Mouse (Mus musculus) heart, embryonic 14.5 days (tissue): Measurements from ENCODE around the gene Sh2b2. TPM values are rescaled to one million over a fixed set of nuclear protein-coding genes. Genes with fewer than 3 reads are reported as not detected.

ENCODE experiments used
- ATAC-seq: fragments of 200-750 bp; cut with Nextera tagmentation; 2 replicates; pipeline ENCODE4 v1.8.0; 2017; ENCODE audit warnings: low read depth, moderate TSS enrichment; ENCODE audit not compliant: insufficient number of reproducible peaks, insufficient read depth, low FRiP score
- H3K27ac ChIP-seq, 2 experiments: fragments of 200-500 bp in 1 of 2; fragments of 300-500 bp in 1 of 2; sonication (generic) in 1 of 2; replicated peaks in 1 of 2; 2 replicates each; pipeline ENCODE4 v1.5.1; 2012 to 2014; ENCODE audit warnings: low read depth in 2 of 2, low read length in 2 of 2, control low read depth in 1 of 2, mild to moderate bottlenecking in 1 of 2, mixed read lengths in 1 of 2; ENCODE audit not compliant: control insufficient read depth in 1 of 2, insufficient read depth in 1 of 2
- H3K27me3 ChIP-seq: fragments of 300-500 bp; sonication (generic); 2 replicates; pipeline ENCODE4 v1.6.1; 2014; ENCODE audit warnings: mild to moderate bottlenecking, low read length, control low read depth; ENCODE audit not compliant: control insufficient read depth, insufficient read depth
- H3K36me3 ChIP-seq: fragments of 300-500 bp; sonication (generic); 2 replicates; pipeline ENCODE4 v1.6.1; 2014; ENCODE audit warnings: mild to moderate bottlenecking, control low read depth, low read length, mixed read lengths; ENCODE audit not compliant: control insufficient read depth, insufficient read depth
- H3K4me1 ChIP-seq, 2 experiments: fragments of 200-500 bp in 1 of 2; fragments of 300-500 bp in 1 of 2; sonication (generic) in 1 of 2; 2 replicates each; pipeline ENCODE4 v1.6.1; 2012 to 2014; ENCODE audit warnings: low read length in 2 of 2, control low read depth in 1 of 2, mixed read lengths in 1 of 2; ENCODE audit not compliant: control insufficient read depth in 2 of 2, insufficient read depth in 2 of 2
- H3K4me2 ChIP-seq: fragments of 300-500 bp; sonication (generic); 2 replicates; pipeline ENCODE4 v1.6.1; 2014; ENCODE audit warnings: mild to moderate bottlenecking, low read length
- H3K4me3 ChIP-seq, 2 experiments: fragments of 200-500 bp in 1 of 2; fragments of 300-500 bp in 1 of 2; sonication (generic) in 1 of 2; 2 replicates each; pipeline ENCODE4 v1.5.1; 2012 to 2014; ENCODE audit warnings: low read length in 2 of 2, mild to moderate bottlenecking in 2 of 2, control low read depth in 1 of 2, low read depth in 1 of 2, moderate library complexity in 1 of 2; ENCODE audit not compliant: control insufficient read depth in 1 of 2, insufficient read depth in 1 of 2
- H3K9ac ChIP-seq: fragments of 300-500 bp; sonication (generic); 2 replicates; pipeline ENCODE4 v1.6.1; 2014; ENCODE audit warnings: mild to moderate bottlenecking, low read length
- H3K9me3 ChIP-seq: fragments of 300-500 bp; sonication (generic); 2 replicates; pipeline ENCODE4 v1.6.1; 2016; ENCODE audit warnings: low read length, control low read depth; ENCODE audit not compliant: control insufficient read depth
- WGBS: fragments of 180-500 bp; shearing (Covaris S2); extraction: QIAGEN DNeasy Blood & Tissue Kit; methylation state at CpG from one replicate; pipeline ENCODE4 v1.1.7; 2014; 5-methylcytosine and 5-hydroxymethylcytosine counted together
- polyA plus RNA-seq: library from polyadenylated mRNA; unstranded; fragments of >200 nt; fragmentation: Nextera tagmentation; extraction: Ambion mirVana; gene quantifications from 2 replicates; pipeline ENCODE4 v1.2.1, GENCODE M21; 2014

Sh2b2 gene
- polyA plus RNA-seq, 1 experiment from 2014 or later = 0.95 TPM

DNA sequence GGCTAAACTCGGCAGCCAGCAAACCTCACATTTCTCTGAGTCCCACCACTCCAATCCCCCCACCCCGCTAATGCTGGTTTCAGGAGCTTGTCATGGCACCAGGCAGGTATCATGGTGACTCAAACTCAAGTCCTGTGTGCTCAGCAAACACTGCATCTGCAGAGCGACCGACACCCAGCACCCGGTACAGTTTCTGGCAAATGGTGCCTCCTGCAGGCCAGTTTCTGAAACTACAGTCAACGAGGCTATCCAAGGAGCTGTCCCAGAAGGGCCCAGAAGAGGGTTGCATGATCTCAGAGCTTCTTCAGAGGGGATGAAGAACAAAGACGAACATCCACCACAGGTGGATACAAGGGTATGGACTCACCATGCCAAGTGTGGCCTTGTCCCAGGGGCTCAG, 4.6 kb upstream of the Sh2b2 start:
- H3K36me3 ChIP-seq = peaks cover 18% of the 10 kb centered on the region
- no peak overlapping the region for H3K27ac ChIP-seq
- no peaks in the 10 kb centered on the region for H3K4me1 ChIP-seq
- WGBS = 47% methylated on average over 7 of the region's 7 CpGs
- H3K4me3 ChIP-seq = no peak overlapping the region
- no peaks in the 10 kb centered on the region for H3K9me3 ChIP-seq
- H3K4me2 ChIP-seq = no peak overlapping the region
- no peak overlapping the region for H3K9ac ChIP-seq
- no peaks in the 10 kb centered on the region for H3K27me3 ChIP-seq
- ATAC-seq = no peak

DNA sequence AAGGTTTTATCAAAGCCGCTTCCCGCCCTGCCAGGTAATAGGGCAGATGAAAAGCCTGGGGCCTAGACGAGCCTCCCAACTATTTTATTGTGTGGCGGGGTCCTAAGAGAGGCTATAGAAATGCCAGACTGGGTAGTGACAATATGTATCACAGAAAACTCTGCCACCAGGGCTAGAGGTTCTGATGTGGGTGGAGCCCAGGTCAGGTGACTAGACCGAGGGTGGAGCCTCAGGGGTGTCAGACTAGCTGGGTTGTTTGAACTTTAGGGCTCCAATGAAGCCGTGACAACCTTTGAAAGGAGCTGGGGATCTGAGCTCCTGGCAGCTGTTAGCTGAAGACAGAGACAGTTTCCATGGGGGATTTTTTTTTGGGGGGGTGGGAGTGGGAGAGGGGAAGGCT, 2.1 kb upstream of the Sh2b2 start:
- no peak overlapping the region for H3K27ac ChIP-seq
- WGBS = 66% methylated on average over 6 of the region's 6 CpGs
- no peak overlapping the region for H3K4me3 ChIP-seq
- H3K9ac ChIP-seq = no peak overlapping the region
- no peak for ATAC-seq
- peaks cover 7% of the 10 kb centered on the region; the same call in 1 of the 2 replicates for H3K36me3 ChIP-seq
- peaks cover 8% of the 10 kb centered on the region in 2 experiments; a peak in 3 of 4 replicates for H3K4me1 ChIP-seq
- no peak overlapping the region for H3K4me2 ChIP-seq
- H3K9me3 ChIP-seq = no peaks in the 10 kb centered on the region
- H3K27me3 ChIP-seq = 0 out of 2 replicates have a peak, but pooled peaks cover 7% of the 10 kb centered on the region

DNA sequence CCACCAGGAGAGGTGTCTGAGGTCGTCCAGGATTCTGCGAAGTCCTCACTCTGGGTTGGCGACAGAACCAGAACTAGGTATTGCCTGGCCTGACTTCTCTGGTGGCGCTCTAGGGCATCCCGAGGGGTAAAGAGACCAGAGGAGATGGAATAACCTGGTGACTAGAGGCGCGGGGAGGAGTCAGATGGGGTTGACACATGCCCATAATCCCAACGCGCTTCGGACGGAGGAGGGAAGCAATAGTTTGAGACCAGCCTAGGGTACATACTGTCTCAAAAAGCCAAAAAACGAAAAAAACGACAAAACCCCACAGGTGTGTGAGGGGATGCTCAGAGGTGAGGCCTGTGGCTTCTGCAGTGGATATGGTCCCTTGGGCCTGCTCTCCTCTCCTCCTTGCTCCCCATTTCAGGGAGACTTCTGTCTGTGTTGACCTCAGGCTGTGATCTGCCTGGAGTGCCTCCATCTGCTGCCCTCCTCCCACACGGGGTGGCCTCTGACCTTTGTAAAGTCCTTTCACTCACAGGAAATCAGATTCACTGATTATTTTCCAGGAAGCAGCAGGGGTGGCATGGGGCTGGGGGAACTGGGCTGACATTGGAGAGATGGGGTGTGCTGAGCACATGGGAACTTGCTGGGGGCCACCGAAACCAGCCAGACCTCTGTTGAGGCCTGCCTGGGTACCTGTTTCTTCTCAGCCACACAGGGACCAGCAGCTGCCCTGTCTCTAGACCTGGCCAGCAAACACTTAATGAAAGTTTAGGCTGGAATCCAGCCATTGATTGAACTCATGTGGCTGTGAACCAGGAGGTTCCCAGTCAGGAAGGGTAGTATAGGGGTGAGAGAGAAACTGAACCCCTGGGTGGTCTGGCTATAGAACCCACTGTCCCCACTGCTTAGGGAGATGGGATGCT, 560 bp downstream of the Sh2b2 start:
- Histone ChIP-seq H3K4me1 (peaks cover 8 to 9% of the 10 kb centered on the region in 2 experiments; a peak in 3 of 4 replicates), H3K27ac (0 out of 4 replicates have a peak overlapping the region, but pooled peaks of 1 of the 2 experiments have one; percentile 66), H3K27me3 (peaks cover 20% of the 10 kb centered on the region), H3K4me3 (peak overlapping the region; percentile 68 to 69; a peak in 3 of 4 replicates), H3K9ac (no peak overlapping the region; the same call in 1 of the 2 replicates), H3K9me3 (no peaks in the 10 kb centered on the region), H3K4me2 (peak overlapping the region; percentile 98), H3K36me3 (0 out of 2 replicates have a peak, but pooled peaks cover 3% of the 10 kb centered on the region)
- 19% methylated on average over 15 of the region's 15 CpGs for WGBS
- 0 out of 2 replicates have a peak, but pooled peaks have one; percentile 3 for ATAC-seq

DNA sequence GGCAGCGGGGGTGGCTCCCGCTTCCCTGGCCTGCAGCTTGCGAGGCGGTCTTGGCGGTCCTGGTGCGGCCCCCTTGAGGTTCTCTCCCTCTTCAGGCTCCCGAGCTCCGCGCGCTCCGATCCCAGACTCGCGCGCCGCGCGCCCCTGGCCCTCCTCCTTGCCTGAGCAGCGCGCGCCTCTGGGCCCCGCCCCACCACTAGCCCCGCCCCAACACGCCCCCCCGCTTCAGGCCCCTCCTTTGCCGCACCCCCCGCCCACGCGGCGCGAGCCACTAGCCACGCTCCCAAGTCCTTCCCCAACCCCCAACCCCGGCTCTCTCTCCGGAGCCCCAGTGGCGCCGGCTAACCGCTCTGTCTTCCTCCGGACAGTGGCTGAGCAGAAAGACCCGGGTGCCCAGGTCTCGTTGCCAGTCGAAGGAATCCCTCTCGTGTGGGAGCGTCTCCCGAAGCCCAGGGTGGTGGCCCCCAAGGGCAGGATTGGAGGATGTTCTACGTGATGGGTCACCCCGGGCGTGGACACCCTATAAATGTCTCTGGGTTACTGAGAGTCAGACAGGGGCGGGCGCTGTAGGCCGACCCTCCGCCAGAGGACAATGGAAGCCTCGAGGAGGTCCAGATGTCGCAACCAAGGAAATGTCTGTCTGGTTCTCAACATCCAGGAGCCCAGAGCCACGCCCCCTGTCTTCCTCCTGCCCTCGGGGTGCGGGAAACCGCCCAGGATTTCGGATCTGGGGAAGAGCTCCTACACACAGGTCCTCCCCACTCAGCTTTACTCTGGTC, 1.4 kb downstream of the Sh2b2 start:
- ATAC-seq = peak; percentile 80
- Histone ChIP-seq H3K36me3 (0 out of 2 replicates have a peak, but pooled peaks cover 3% of the 10 kb centered on the region), H3K9me3 (no peaks in the 10 kb centered on the region), H3K27me3 (peaks cover 23% of the 10 kb centered on the region), H3K4me2 (peak overlapping the region; percentile 98), H3K4me3 (peak overlapping the region; percentile 68 to 69), H3K27ac (peak overlapping the region; percentile 15 to 66), H3K9ac (peak overlapping the region; percentile 73), H3K4me1 (peaks cover 8 to 9% of the 10 kb centered on the region in 2 experiments; a peak in 3 of 4 replicates)
- WGBS = under 1% methylated on average over 50 of the region's 57 CpGs

DNA sequence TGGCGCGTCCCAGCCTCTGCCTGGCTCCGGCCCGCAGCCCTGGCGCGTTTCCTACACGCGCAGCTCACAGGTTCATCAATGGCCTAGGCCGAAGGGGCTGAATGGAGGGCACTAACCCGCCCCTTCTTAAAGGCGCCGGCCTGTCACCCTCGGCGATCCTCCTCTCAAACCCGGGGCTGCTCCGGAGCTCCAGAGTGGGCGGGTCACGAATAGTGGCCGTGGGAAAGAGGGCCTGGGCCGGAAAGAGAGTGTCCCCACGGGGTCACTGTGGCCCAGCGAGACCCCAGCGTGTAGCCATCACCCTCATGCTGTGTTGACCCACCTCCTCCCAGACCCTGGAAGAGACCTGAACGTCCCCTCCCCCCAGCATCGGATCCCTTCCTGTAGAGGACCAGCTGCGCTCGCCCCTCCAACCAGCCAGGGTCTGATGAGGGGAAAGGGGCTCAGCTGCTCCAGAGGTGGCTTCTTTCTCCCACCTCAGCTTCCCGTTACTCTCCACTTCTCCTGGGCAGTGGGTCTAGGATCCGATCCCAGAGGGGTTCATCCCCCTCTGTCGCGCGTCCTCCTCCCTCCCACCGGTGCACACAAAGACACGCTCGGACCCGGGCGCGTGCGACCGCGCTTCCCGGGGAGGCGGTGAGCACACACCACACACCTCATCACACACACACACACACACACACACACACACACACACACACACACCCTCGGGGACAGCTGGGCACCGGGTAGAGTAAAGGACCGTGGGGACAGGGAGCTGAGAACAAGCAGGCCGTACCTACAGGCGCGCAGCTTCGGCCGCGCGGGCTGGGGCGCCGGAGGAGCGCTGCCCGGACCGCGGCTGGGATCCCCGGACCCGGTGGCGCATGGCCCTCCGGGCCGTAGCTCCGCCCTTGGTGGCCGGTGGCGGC, 2.2 kb downstream of the Sh2b2 start:
- Histone ChIP-seq H3K4me1 (peaks cover 8 to 9% of the 10 kb centered on the region in 2 experiments; a peak in 3 of 4 replicates), H3K9me3 (no peaks in the 10 kb centered on the region), H3K4me2 (peak overlapping the region; percentile 98), H3K9ac (peak overlapping the region; percentile 73), H3K27ac (no peak overlapping the region), H3K27me3 (peaks cover 26% of the 10 kb centered on the region), H3K4me3 (peak overlapping the region; percentile 68 to 69), H3K36me3 (0 out of 2 replicates have a peak, but pooled peaks cover 3% of the 10 kb centered on the region)
- under 1% methylated on average over 59 of the region's 67 CpGs for WGBS
- ATAC-seq = peak; percentile 33; the same call in 1 of the 2 replicates

DNA sequence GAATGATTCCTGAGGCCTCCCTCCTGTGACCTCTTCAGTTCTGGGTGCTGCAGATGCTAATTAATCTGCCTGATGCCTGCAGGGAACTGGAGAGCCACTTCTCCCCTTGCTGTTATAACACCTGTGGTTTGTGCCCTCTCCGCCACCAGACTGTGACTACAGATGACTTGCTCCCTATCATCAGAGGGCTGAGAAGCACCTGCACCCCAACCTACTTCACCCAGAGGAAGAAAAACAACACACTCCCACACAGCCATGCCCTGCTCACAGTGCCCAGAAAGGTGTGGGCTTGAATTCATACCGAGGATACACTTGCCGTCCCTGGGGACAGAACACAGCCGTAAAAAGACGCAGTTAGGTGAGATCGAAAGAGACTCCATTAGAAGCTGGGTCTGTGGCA, 5.2 kb downstream of the Sh2b2 start:
- Histone ChIP-seq H3K4me1 (peaks cover 8 to 9% of the 10 kb centered on the region in 2 experiments; a peak in 3 of 4 replicates), H3K4me3 (no peak overlapping the region), H3K9ac (no peak overlapping the region), H3K4me2 (no peak overlapping the region), H3K27ac (no peak overlapping the region), H3K9me3 (no peaks in the 10 kb centered on the region), H3K36me3 (no peaks in the 10 kb centered on the region), H3K27me3 (peaks cover 45% of the 10 kb centered on the region)
- 81% methylated on average over 6 of the region's 6 CpGs for WGBS
- no peak for ATAC-seq
